Mouse (Mus musculus) liver, embryonic 13.5 days (tissue): Measurements from ENCODE around the gene Olfr93. TPM values are rescaled to one million over a fixed set of nuclear protein-coding genes. Genes with fewer than 3 reads are reported as not detected.
"Not testable (repeated sequence)": the region's sequence is repeated elsewhere in the genome, so short reads cannot be mapped to it uniquely, and the experiment has no call there.

Experiments
- ATAC-seq: fragments of 200-750 bp; cut with Nextera tagmentation; 2 replicates; pipeline ENCODE4 v1.8.0; 2017; ENCODE audit warnings: low read depth, mild to moderate bottlenecking, moderate number of reproducible peaks, moderate library complexity
- DNase-seq: peaks from one replicate; pipeline ENCODE4 v3.0.0; 2022
- H3K27ac ChIP-seq: fragments of 300-500 bp; sonication (generic); 2 replicates; pipeline ENCODE4 v1.5.1; 2015; ENCODE audit warnings: moderate library complexity, mild to moderate bottlenecking, inconsistent platforms
- H3K27me3 ChIP-seq: fragments of 300-500 bp; sonication (generic); 2 replicates; pipeline ENCODE4 v1.6.1; 2015; ENCODE audit warnings: mild to moderate bottlenecking, inconsistent platforms
- H3K36me3 ChIP-seq: fragments of 300-500 bp; sonication (generic); 2 replicates; pipeline ENCODE4 v1.6.1; 2015; ENCODE audit warnings: mild to moderate bottlenecking, inconsistent platforms
- H3K4me1 ChIP-seq: fragments of 300-500 bp; sonication (generic); replicated peaks from 2 replicates; pipeline ENCODE4 v1.6.1; 2015; ENCODE audit warnings: inconsistent platforms
- H3K4me2 ChIP-seq: fragments of 300-500 bp; sonication (generic); 2 replicates; pipeline ENCODE4 v1.6.1; 2015; ENCODE audit warnings: inconsistent platforms, mild to moderate bottlenecking, moderate library complexity
- H3K4me3 ChIP-seq: fragments of 300-500 bp; sonication (generic); replicated peaks from 2 replicates; pipeline ENCODE4 v1.5.1; 2015; ENCODE audit warnings: mild to moderate bottlenecking, inconsistent platforms
- H3K9ac ChIP-seq: fragments of 300-500 bp; sonication (generic); 2 replicates; pipeline ENCODE4 v1.6.1; 2015; ENCODE audit warnings: mild to moderate bottlenecking, inconsistent platforms
- H3K9me3 ChIP-seq: fragments of 300-500 bp; sonication (generic); replicated peaks from 2 replicates; pipeline ENCODE4 v1.6.1; 2016; ENCODE audit warnings: inconsistent platforms
- WGBS: fragments of 180-500 bp; shearing (Covaris S2); methylation state at CpG from one replicate; pipeline ENCODE4 v1.1.7; 2015; ENCODE audit not compliant: insufficient replicate concordance; 5-methylcytosine and 5-hydroxymethylcytosine counted together
- polyA plus RNA-seq: library from polyadenylated mRNA; unstranded; fragments of >200 nt; fragmentation: Nextera tagmentation; extraction: Ambion mirVana; gene quantifications from 2 replicates; pipeline ENCODE4 v1.2.1, GENCODE M21; 2015

Olfr93 gene
- polyA plus RNA-seq, result not detected in 2 replicates

- no peak within 1 kb of the TSS for H3K9ac ChIP-seq
- no peak within 1 kb of the TSS for H3K27ac ChIP-seq
- no peaks in the 10 kb centered on the region for H3K9me3 ChIP-seq
- no peak within 1 kb of the TSS for H3K4me2 ChIP-seq
- H3K36me3 ChIP-seq, result no peaks in the 10 kb centered on the region
- no peaks in the 10 kb centered on the region for H3K27me3 ChIP-seq
- DNase-seq, result no peak
- no peak for ATAC-seq
- H3K4me3 ChIP-seq, result no peak within 1 kb of the TSS
- H3K4me1 ChIP-seq, result no peaks in the 10 kb centered on the region
Observed at GRCm38 (mm10) chr17:37161394-37161793, at the start of gene Olfr93. Olfr93 (minus strand) TSS chr17:37161494.

- Histone ChIP-seq H3K9ac (no peak overlapping the region), H3K4me2 (no peak overlapping the region), H3K4me1 (no peaks in the 10 kb centered on the region), H3K27ac (no peak overlapping the region), H3K36me3 (no peaks in the 10 kb centered on the region), H3K27me3 (0 out of 2 replicates have a peak, but pooled peaks cover 3% of the 10 kb centered on the region), H3K9me3 (no peaks in the 10 kb centered on the region), H3K4me3 (no peak overlapping the region)
- DNase-seq (no peak), ATAC-seq (no peak)
- 25% methylated on average over 3 of the region's 3 CpGs for WGBS
Observed at GRCm38 (mm10) chr17:37203917-37204236, 42.6 kb upstream of the Olfr93 start.

GRCm38 (mm10) chr17:37203206-37203916 lies 42.1 kb upstream of the Olfr93 start:
- Histone ChIP-seq H3K4me3 (no peak overlapping the region), H3K27me3 (peaks cover 7% of the 10 kb centered on the region), H3K9ac (no peak overlapping the region), H3K27ac (no peak overlapping the region), H3K9me3 (no peaks in the 10 kb centered on the region), H3K4me2 (no peak overlapping the region), H3K36me3 (no peaks in the 10 kb centered on the region), H3K4me1 (no peaks in the 10 kb centered on the region)
- ATAC-seq (no peak), DNase-seq (peak; percentile 33)
- under 1% methylated on average over 4 of the region's 4 CpGs for WGBS

- no peak for ATAC-seq
- no peak within 1 kb of the TSS for H3K4me2 ChIP-seq
- H3K27me3 ChIP-seq, result peaks cover 32% of the 10 kb centered on the region
- 59% methylated on average over 2 of the region's 2 CpGs for WGBS
- no peaks in the 10 kb centered on the region for H3K4me1 ChIP-seq
- no peak within 1 kb of the TSS for H3K9ac ChIP-seq
- no peaks in the 10 kb centered on the region for H3K36me3 ChIP-seq
- H3K27ac ChIP-seq, result no peak within 1 kb of the TSS
- H3K9me3 ChIP-seq, result no peaks in the 10 kb centered on the region
- H3K4me3 ChIP-seq, result no peak within 1 kb of the TSS
- no peak for DNase-seq
Observed at GRCm38 (mm10) chr17:37200894-37201293, 39.6 kb upstream of the Olfr93 start, which contains the start of gene Olfr94. Olfr94 (minus strand) TSS chr17:37200994.

- Histone ChIP-seq H3K27me3 (peaks cover 40% of the 10 kb centered on the region), H3K4me2 (peak overlapping the region; percentile 52), H3K27ac (no peak overlapping the region), H3K9me3 (no peaks in the 10 kb centered on the region), H3K4me3 (peak overlapping the region; percentile 37), H3K36me3 (no peaks in the 10 kb centered on the region), H3K9ac (no peak overlapping the region), H3K4me1 (no peaks in the 10 kb centered on the region)
- ATAC-seq (peak; percentile 45), DNase-seq (no peak)
- 2% methylated on average over 77 of the region's 77 CpGs for WGBS
Observed at GRCm38 (mm10) chr17:37196845-37197724, 35.8 kb upstream of the Olfr93 start.

GRCm38 (mm10) chr17:37194782-37195181 lies 33.5 kb upstream of the Olfr93 start:
- ATAC-seq, result no peak
- Histone ChIP-seq H3K36me3 (no peaks in the 10 kb centered on the region), H3K9ac (no peak overlapping the region), H3K9me3 (no peaks in the 10 kb centered on the region), H3K27me3 (peaks cover 40% of the 10 kb centered on the region), H3K4me1 (no peaks in the 10 kb centered on the region), H3K27ac (no peak overlapping the region), H3K4me2 (no peak overlapping the region), H3K4me3 (no peak overlapping the region)
- WGBS, result 66% methylated on average over 5 of the region's 5 CpGs
- no peak for DNase-seq

GRCm38 (mm10) chr17:37193656-37194055 lies 32.4 kb upstream of the Olfr93 start, which contains the start of gene Ubd:
Ubd (plus strand) TSS chr17:37193892.
- no peak within 1 kb of the TSS for H3K4me2 ChIP-seq
- DNase-seq, result no peak
- H3K9ac ChIP-seq, result no peak within 1 kb of the TSS
- H3K27ac ChIP-seq, result no peak within 1 kb of the TSS
- 69% methylated on average over 2 of the region's 2 CpGs for WGBS
- no peak for ATAC-seq
- H3K36me3 ChIP-seq, result no peaks in the 10 kb centered on the region
- H3K4me1 ChIP-seq, result no peaks in the 10 kb centered on the region
- no peaks in the 10 kb centered on the region for H3K9me3 ChIP-seq
- peaks cover 39% of the 10 kb centered on the region for H3K27me3 ChIP-seq
- no peak within 1 kb of the TSS for H3K4me3 ChIP-seq

GRCm38 (mm10) chr17:37193032-37193431 lies 31.7 kb upstream of the Olfr93 start:
- no peaks in the 10 kb centered on the region for H3K9me3 ChIP-seq

GRCm38 (mm10) chr17:37190711-37191110 lies 29.4 kb upstream of the Olfr93 start:
- Histone ChIP-seq H3K27ac (no peak overlapping the region), H3K4me2 (no peak overlapping the region), H3K4me3 (no peak overlapping the region), H3K9ac (no peak overlapping the region), H3K27me3 (peaks cover 9% of the 10 kb centered on the region), H3K9me3 (no peaks in the 10 kb centered on the region), H3K4me1 (no peaks in the 10 kb centered on the region), H3K36me3 (no peaks in the 10 kb centered on the region)
- DNase-seq (no peak), ATAC-seq (no peak)
- WGBS, result 37% methylated on average over 2 of the region's 2 CpGs

More at GRCm38 (mm10) chr17:37193032-37193431, 31.7 kb upstream of the Olfr93 start:
- H3K4me2 ChIP-seq, result no peak overlapping the region
- no peak for ATAC-seq
- no peaks in the 10 kb centered on the region for H3K4me1 ChIP-seq
- DNase-seq, result no peak
- peaks cover 33% of the 10 kb centered on the region for H3K27me3 ChIP-seq
- no peak overlapping the region for H3K4me3 ChIP-seq
- no peak overlapping the region for H3K9ac ChIP-seq
- H3K27ac ChIP-seq, result no peak overlapping the region
- H3K36me3 ChIP-seq, result no peaks in the 10 kb centered on the region

- no peaks in the 10 kb centered on the region for H3K4me1 ChIP-seq
- H3K27ac ChIP-seq, result no peak overlapping the region
- no peak overlapping the region for H3K4me3 ChIP-seq
- no peaks in the 10 kb centered on the region for H3K9me3 ChIP-seq
- DNase-seq (no peak), ATAC-seq (no peak)
- H3K9ac ChIP-seq, result no peak overlapping the region
- 20% methylated on average over 6 of the region's 6 CpGs for WGBS
- no peaks in the 10 kb centered on the region for H3K27me3 ChIP-seq
- no peak overlapping the region for H3K4me2 ChIP-seq
- no peaks in the 10 kb centered on the region for H3K36me3 ChIP-seq
Observed at GRCm38 (mm10) chr17:37185474-37185873, 24.2 kb upstream of the Olfr93 start.

- H3K9ac ChIP-seq, ATAC-seq, H3K27me3 ChIP-seq, H3K36me3 ChIP-seq, H3K4me2 ChIP-seq, H3K4me1 ChIP-seq, H3K4me3 ChIP-seq, DNase-seq, H3K27ac ChIP-seq, H3K9me3 ChIP-seq: not testable (repeated sequence)
- WGBS, result 32% methylated on average over 4 of the region's 4 CpGs
Observed at GRCm38 (mm10) chr17:37131366-37131765, 29.9 kb downstream of the Olfr93 start.
